Mouse (Mus musculus): ENCODE data around the gene Papola. TPM values are rescaled to one million over a fixed set of nuclear protein-coding genes. Genes with fewer than 3 reads are reported as not detected.

Papola gene
- polyA plus RNA-seq, 1 experiment from 2014 or later: 136 TPM

GRCm38 (mm10) chr12:105758911-105759310 is 25.6 kb upstream of the Papola start:
- no peak for ATAC-seq (replicated peaks; ENCODE audit: insufficient number of reproducible peaks, low FRiP score, low TSS enrichment)
- no peak overlapping the region for H3K27ac ChIP-seq (ENCODE audit: low read depth, low read length)
- H3K9me3 ChIP-seq (replicated peaks; ENCODE audit: control insufficient read depth, low read length): no peaks in the 10 kb centered on the region; the same call in 1 of the 2 replicates
- no peak overlapping the region for H3K4me2 ChIP-seq
- 84% methylated on average over 2 of the region's 2 CpGs for WGBS (ENCODE audit: insufficient replicate concordance)
- H3K9ac ChIP-seq (ENCODE audit: low read depth, low read length): no peak overlapping the region
- no peaks in the 10 kb centered on the region for H3K27me3 ChIP-seq (ENCODE audit: control insufficient read depth, insufficient read depth, low read length)
- peaks cover 9% of the 10 kb centered on the region; the same call in 1 of the 2 replicates for H3K4me1 ChIP-seq (ENCODE audit: control insufficient read depth, insufficient read depth, low read length)
- H3K36me3 ChIP-seq (ENCODE audit: control insufficient read depth, insufficient read depth, low read length): no peaks in the 10 kb centered on the region
- no peak overlapping the region for H3K4me3 ChIP-seq (ENCODE audit: low read depth, low read length)

GRCm38 (mm10) chr12:105759849-105760478 is 24.5 kb upstream of the Papola start:
- Histone ChIP-seq H3K36me3 (ENCODE audit: control insufficient read depth, insufficient read depth, low read length) (no peaks in the 10 kb centered on the region), H3K9me3 (replicated peaks; ENCODE audit: control insufficient read depth, low read length) (no peaks in the 10 kb centered on the region), H3K4me3 (ENCODE audit: low read depth, low read length) (no peak overlapping the region), H3K4me2 (no peak overlapping the region), H3K4me1 (ENCODE audit: control insufficient read depth, insufficient read depth, low read length) (peaks cover 9% of the 10 kb centered on the region; the same call in 1 of the 2 replicates), H3K27me3 (ENCODE audit: control insufficient read depth, insufficient read depth, low read length) (no peaks in the 10 kb centered on the region), H3K27ac (ENCODE audit: low read depth, low read length) (no peak overlapping the region), H3K9ac (ENCODE audit: low read depth, low read length) (no peak overlapping the region)
- 34% methylated on average over 10 of the region's 10 CpGs for WGBS (ENCODE audit: insufficient replicate concordance)
- no peak for ATAC-seq (replicated peaks; ENCODE audit: insufficient number of reproducible peaks, low FRiP score, low TSS enrichment)

- no peaks in the 10 kb centered on the region for H3K36me3 ChIP-seq (ENCODE audit: control insufficient read depth, insufficient read depth, low read length)
- H3K27ac ChIP-seq (ENCODE audit: low read depth, low read length): no peak overlapping the region
- no peak overlapping the region for H3K4me2 ChIP-seq
- H3K9me3 ChIP-seq (replicated peaks; ENCODE audit: control insufficient read depth, low read length): no peaks in the 10 kb centered on the region
- 77% methylated on average over 11 of the region's 11 CpGs for WGBS (ENCODE audit: insufficient replicate concordance)
- H3K27me3 ChIP-seq (ENCODE audit: control insufficient read depth, insufficient read depth, low read length): no peaks in the 10 kb centered on the region
- no peak overlapping the region for H3K4me3 ChIP-seq (ENCODE audit: low read depth, low read length)
- no peak overlapping the region for H3K9ac ChIP-seq (ENCODE audit: low read depth, low read length)
- H3K4me1 ChIP-seq (ENCODE audit: control insufficient read depth, insufficient read depth, low read length): peaks cover 9% of the 10 kb centered on the region; the same call in 1 of the 2 replicates
- no peak for ATAC-seq (replicated peaks; ENCODE audit: insufficient number of reproducible peaks, low FRiP score, low TSS enrichment)
Observed at GRCm38 (mm10) chr12:105761171-105761570, 23.3 kb upstream of the Papola start.

GRCm38 (mm10) chr12:105761629-105762028 is 22.9 kb upstream of the Papola start:
- Histone ChIP-seq H3K4me3 (ENCODE audit: low read depth, low read length) (no peak overlapping the region), H3K27me3 (ENCODE audit: control insufficient read depth, insufficient read depth, low read length) (no peaks in the 10 kb centered on the region), H3K36me3 (ENCODE audit: control insufficient read depth, insufficient read depth, low read length) (no peaks in the 10 kb centered on the region), H3K4me2 (no peak overlapping the region), H3K27ac (ENCODE audit: low read depth, low read length) (no peak overlapping the region), H3K4me1 (ENCODE audit: control insufficient read depth, insufficient read depth, low read length) (peaks cover 9% of the 10 kb centered on the region; the same call in 1 of the 2 replicates), H3K9ac (ENCODE audit: low read depth, low read length) (no peak overlapping the region), H3K9me3 (replicated peaks; ENCODE audit: control insufficient read depth, low read length) (no peaks in the 10 kb centered on the region)
- no peak for ATAC-seq (replicated peaks; ENCODE audit: insufficient number of reproducible peaks, low FRiP score, low TSS enrichment)
- 60% methylated on average over 3 of the region's 3 CpGs for WGBS (ENCODE audit: insufficient replicate concordance)

GRCm38 (mm10) chr12:105769700-105770099 is 14.8 kb upstream of the Papola start:
- Histone ChIP-seq H3K4me3 (ENCODE audit: low read depth, low read length) (no peak overlapping the region), H3K4me2 (no peak overlapping the region), H3K27me3 (ENCODE audit: control insufficient read depth, insufficient read depth, low read length) (no peaks in the 10 kb centered on the region), H3K9ac (ENCODE audit: low read depth, low read length) (no peak overlapping the region), H3K36me3 (ENCODE audit: control insufficient read depth, insufficient read depth, low read length) (no peaks in the 10 kb centered on the region), H3K4me1 (ENCODE audit: control insufficient read depth, insufficient read depth, low read length) (no peaks in the 10 kb centered on the region), H3K27ac (ENCODE audit: low read depth, low read length) (no peak overlapping the region), H3K9me3 (replicated peaks; ENCODE audit: control insufficient read depth, low read length) (no peaks in the 10 kb centered on the region)
- WGBS (ENCODE audit: insufficient replicate concordance): 52% methylated on average over 10 of the region's 10 CpGs
- no peak for ATAC-seq (replicated peaks; ENCODE audit: insufficient number of reproducible peaks, low FRiP score, low TSS enrichment)

- no peak for ATAC-seq (replicated peaks; ENCODE audit: insufficient number of reproducible peaks, low FRiP score, low TSS enrichment)
- no peak overlapping the region for H3K9ac ChIP-seq (ENCODE audit: low read depth, low read length)
- no peaks in the 10 kb centered on the region for H3K36me3 ChIP-seq (ENCODE audit: control insufficient read depth, insufficient read depth, low read length)
- no peak overlapping the region for H3K4me3 ChIP-seq (ENCODE audit: low read depth, low read length)
- no peaks in the 10 kb centered on the region for H3K4me1 ChIP-seq (ENCODE audit: control insufficient read depth, insufficient read depth, low read length)
- no peak overlapping the region for H3K4me2 ChIP-seq
- 85% methylated on average over 7 of the region's 7 CpGs for WGBS (ENCODE audit: insufficient replicate concordance)
- no peak overlapping the region for H3K27ac ChIP-seq (ENCODE audit: low read depth, low read length)
- H3K9me3 ChIP-seq (replicated peaks; ENCODE audit: control insufficient read depth, low read length): no peaks in the 10 kb centered on the region
- H3K27me3 ChIP-seq (ENCODE audit: control insufficient read depth, insufficient read depth, low read length): no peaks in the 10 kb centered on the region
Observed at GRCm38 (mm10) chr12:105774871-105775270, 9.6 kb upstream of the Papola start.

- H3K9me3 ChIP-seq (replicated peaks; ENCODE audit: control insufficient read depth, low read length): no peaks in the 10 kb centered on the region
- H3K4me1 ChIP-seq (ENCODE audit: control insufficient read depth, insufficient read depth, low read length): no peaks in the 10 kb centered on the region
- no peak for ATAC-seq (replicated peaks; ENCODE audit: insufficient number of reproducible peaks, low FRiP score, low TSS enrichment)
- H3K27me3 ChIP-seq (ENCODE audit: control insufficient read depth, insufficient read depth, low read length): no peaks in the 10 kb centered on the region
- WGBS (ENCODE audit: insufficient replicate concordance): 79% methylated on average over 4 of the region's 4 CpGs
- H3K9ac ChIP-seq (ENCODE audit: low read depth, low read length): no peak overlapping the region
- no peak overlapping the region for H3K4me3 ChIP-seq (ENCODE audit: low read depth, low read length)
- no peaks in the 10 kb centered on the region for H3K36me3 ChIP-seq (ENCODE audit: control insufficient read depth, insufficient read depth, low read length)
- H3K4me2 ChIP-seq: no peak overlapping the region
- no peak overlapping the region for H3K27ac ChIP-seq (ENCODE audit: low read depth, low read length)
Observed at GRCm38 (mm10) chr12:105777651-105778050, 6.8 kb upstream of the Papola start.

GRCm38 (mm10) chr12:105785000-105785774 is 693 bp downstream of the Papola start:
- Histone ChIP-seq H3K27me3 (ENCODE audit: control insufficient read depth, insufficient read depth, low read length) (no peaks in the 10 kb centered on the region), H3K4me1 (ENCODE audit: control insufficient read depth, insufficient read depth, low read length) (peaks cover 11% of the 10 kb centered on the region), H3K4me3 (ENCODE audit: low read depth, low read length) (peak overlapping the region; percentile 96), H3K9me3 (replicated peaks; ENCODE audit: control insufficient read depth, low read length) (no peaks in the 10 kb centered on the region), H3K36me3 (ENCODE audit: control insufficient read depth, insufficient read depth, low read length) (no peaks in the 10 kb centered on the region), H3K27ac (ENCODE audit: low read depth, low read length) (peak overlapping the region; percentile 98), H3K9ac (ENCODE audit: low read depth, low read length) (peak overlapping the region; percentile 97), H3K4me2 (peak overlapping the region; percentile 92)
- ATAC-seq (replicated peaks; ENCODE audit: insufficient number of reproducible peaks, low FRiP score, low TSS enrichment): peak; percentile 74
- 1% methylated on average over 22 of the region's 53 CpGs for WGBS (ENCODE audit: insufficient replicate concordance)

Data from heart, embryonic 11.5 days (tissue).